Mouse (Mus musculus) v-Abl transformed pro-B cells (cell line): ENCODE measurements around the gene Susd4.

ENCODE experiments used
- in situ Hi-C, 2 experiments: fragments of 400-800 bp; cut with MboI; formaldehyde crosslinking; loops; one replicate each; pipeline ENCODE4 v1.15.1; 2025; ENCODE audit not compliant: unreplicated experiment in 2 of 2

The Susd4 gene

GRCm38 (mm10) chr1:182850080-182850479 is 86.4 kb downstream of the Susd4 start:
- in situ Hi-C loops: no loop called here

- in situ Hi-C loops: no loop called here
Observed at GRCm38 (mm10) chr1:182852158-182852557, 88.5 kb downstream of the Susd4 start.

GRCm38 (mm10) chr1:182856636-182857035 is 93.0 kb downstream of the Susd4 start:
- in situ Hi-C loops: no loop called here

- in situ Hi-C loops: no loop called here
Observed at GRCm38 (mm10) chr1:182861671-182862358, 98.2 kb downstream of the Susd4 start.

- in situ Hi-C loops: no loop called here
Observed at GRCm38 (mm10) chr1:182863396-182863795, 99.7 kb downstream of the Susd4 start.

GRCm38 (mm10) chr1:182867886-182868285 is 104.2 kb downstream of the Susd4 start:
- in situ Hi-C loops: no loop called here

GRCm38 (mm10) chr1:182868432-182869113 is 104.9 kb downstream of the Susd4 start:
- in situ Hi-C loops: no loop called here

GRCm38 (mm10) chr1:182869114-182869456 is 105.4 kb downstream of the Susd4 start:
- in situ Hi-C loops: no loop called here

- in situ Hi-C loops: no loop called here
Observed at GRCm38 (mm10) chr1:182878156-182878555, 114.5 kb downstream of the Susd4 start.

- in situ Hi-C loops: no loop called here
Observed at GRCm38 (mm10) chr1:182878719-182879118, 115.1 kb downstream of the Susd4 start.

- in situ Hi-C loops: no loop called here
Observed at GRCm38 (mm10) chr1:182881246-182881645, 117.6 kb downstream of the Susd4 start.

GRCm38 (mm10) chr1:182882611-182883010 is 119.0 kb downstream of the Susd4 start:
- in situ Hi-C loops: no loop called here

- in situ Hi-C loops: no loop called here
Observed at GRCm38 (mm10) chr1:182895698-182896097, 132.0 kb downstream of the Susd4 start.

GRCm38 (mm10) chr1:182897071-182897470 is 133.4 kb downstream of the Susd4 start:
- in situ Hi-C loops: no loop called here

GRCm38 (mm10) chr1:182897506-182898138 is 134.0 kb downstream of the Susd4 start:
- in situ Hi-C loops: no loop called here

- in situ Hi-C loops: no loop called here
Observed at GRCm38 (mm10) chr1:182902095-182902494, 138.4 kb downstream of the Susd4 start.

GRCm38 (mm10) chr1:182902906-182903305 is 139.2 kb downstream of the Susd4 start:
- in situ Hi-C loops: no loop called here

GRCm38 (mm10) chr1:182905669-182906068 is 142.0 kb downstream of the Susd4 start:
- in situ Hi-C loops: no loop called here

GRCm38 (mm10) chr1:182908050-182909036 is 144.7 kb downstream of the Susd4 start:
- in situ Hi-C loops: no loop called here

GRCm38 (mm10) chr1:182909066-182909465 is 145.4 kb downstream of the Susd4 start:
- in situ Hi-C loops: no loop called here

GRCm38 (mm10) chr1:182909596-182909995 is 145.9 kb downstream of the Susd4 start:
- in situ Hi-C loops: no loop called here
